Mouse (Mus musculus): ENCODE data around the gene Hacd2. TPM values are rescaled to one million over a fixed set of nuclear protein-coding genes. Genes with fewer than 3 reads are reported as not detected.

Hacd2 gene
- polyA plus RNA-seq, 1 experiment from 2014 or later: 58.1 TPM

DNA sequence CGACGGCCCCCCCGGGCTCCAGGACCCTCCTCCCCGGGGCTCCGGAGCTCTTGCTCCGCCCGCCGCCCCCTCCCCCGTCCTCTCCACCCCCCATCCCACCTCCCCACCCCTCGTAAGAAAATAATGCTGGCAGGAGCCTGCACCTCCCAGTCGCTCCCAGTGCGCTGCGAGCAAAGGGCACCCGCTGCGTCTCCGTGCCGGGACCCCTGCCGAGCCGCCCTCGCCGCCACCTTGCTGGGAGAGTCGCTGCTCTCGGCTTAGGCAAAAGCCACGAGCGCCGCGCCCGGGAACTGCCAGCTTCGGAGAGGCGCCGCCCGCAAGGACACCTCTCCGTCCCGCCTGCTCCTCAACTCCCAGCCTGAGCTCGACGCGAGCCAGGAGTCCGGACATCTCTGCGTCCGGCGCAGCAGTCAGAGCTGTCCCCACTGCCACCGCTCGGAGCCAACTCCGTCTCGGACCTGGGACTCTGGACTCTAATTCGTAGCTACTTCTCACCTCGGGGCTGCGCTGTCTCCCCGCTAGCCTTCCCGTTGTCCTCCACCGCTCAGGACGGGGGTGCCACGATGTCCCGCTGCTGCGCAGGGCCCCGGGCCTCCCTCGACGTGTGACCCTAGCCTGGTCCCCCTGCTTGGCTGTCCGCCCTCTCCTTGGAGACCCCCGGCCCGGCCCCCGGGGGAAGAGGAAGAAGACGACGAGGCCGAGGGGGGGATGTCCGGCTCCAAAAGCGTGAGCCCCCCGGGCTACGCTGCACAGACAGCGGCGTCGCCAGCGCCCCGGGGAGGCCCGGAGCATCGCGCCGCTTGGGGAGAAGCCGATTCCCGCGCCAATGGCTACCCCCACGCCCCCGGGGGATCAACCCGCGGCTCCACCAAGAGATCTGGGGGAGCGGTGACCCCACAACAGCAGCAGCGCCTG, 133.4 kb downstream of the Hacd2 start:
- peak; percentile 23; the same call in 1 of the 2 replicates for ATAC-seq (ENCODE audit: extremely low read depth, insufficient number of reproducible peaks, low FRiP score, low TSS enrichment)
- Histone ChIP-seq H3K4me1 (peaks cover 63% of the 10 kb centered on the region), H3K9ac (peak overlapping the region; percentile 93), H3K27me3 (replicated peaks) (peaks cover 89% of the 10 kb centered on the region), H3K27ac (replicated peaks) (peak overlapping the region; percentile 89), H3K4me3 (peak overlapping the region; percentile 72), H3K4me2 (peak overlapping the region; percentile 89), H3K36me3 (no peaks in the 10 kb centered on the region), H3K9me3 (no peaks in the 10 kb centered on the region)
- 1% methylated on average over 85 of the region's 87 CpGs for WGBS

DNA sequence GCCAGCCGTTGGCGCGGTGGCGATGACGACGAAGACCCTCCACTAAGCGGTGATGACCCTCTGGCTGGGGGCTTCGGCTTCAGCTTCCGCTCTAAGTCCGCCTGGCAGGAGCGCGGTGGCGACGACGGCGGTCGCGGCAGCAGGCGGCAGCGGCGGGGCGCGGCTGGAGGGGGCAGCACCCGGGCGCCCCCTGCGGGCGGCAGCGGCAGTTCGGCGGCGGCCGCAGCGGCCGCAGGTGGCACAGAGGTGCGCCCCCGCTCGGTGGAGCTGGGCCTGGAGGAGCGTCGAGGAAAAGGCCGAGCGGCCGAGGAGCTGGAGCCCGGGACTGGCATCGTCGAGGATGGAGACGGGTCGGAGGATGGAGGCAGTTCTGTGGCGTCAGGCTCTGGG, 134.1 kb downstream of the Hacd2 start:
- ATAC-seq (ENCODE audit: extremely low read depth, insufficient number of reproducible peaks, low FRiP score, low TSS enrichment): no peak
- Histone ChIP-seq H3K4me1 (peaks cover 70% of the 10 kb centered on the region), H3K9me3 (no peaks in the 10 kb centered on the region), H3K36me3 (no peaks in the 10 kb centered on the region), H3K4me3 (peak overlapping the region; percentile 72), H3K27me3 (replicated peaks) (peaks cover 83% of the 10 kb centered on the region), H3K4me2 (peak overlapping the region; percentile 89), H3K9ac (peak overlapping the region; percentile 93), H3K27ac (replicated peaks) (peak overlapping the region; percentile 89)
- 1% methylated on average over 48 of the region's 48 CpGs for WGBS

DNA sequence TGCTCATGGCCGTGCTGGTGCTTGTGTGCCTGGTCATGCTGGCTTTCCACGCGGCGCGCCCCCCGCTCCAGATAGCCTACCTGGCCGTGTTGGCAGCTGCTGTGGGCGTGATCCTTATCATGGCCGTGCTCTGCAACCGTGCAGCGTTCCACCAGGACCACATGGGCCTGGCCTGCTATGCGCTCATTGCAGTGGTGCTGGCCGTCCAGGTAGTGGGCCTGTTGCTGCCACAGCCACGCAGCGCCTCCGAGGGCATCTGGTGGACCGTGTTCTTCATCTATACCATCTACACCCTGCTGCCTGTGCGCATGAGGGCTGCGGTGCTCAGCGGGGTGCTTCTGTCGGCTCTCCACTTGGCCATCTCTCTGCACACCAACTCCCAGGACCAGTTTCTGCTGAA, 134.6 kb downstream of the Hacd2 start:
- H3K9ac ChIP-seq: peak overlapping the region; percentile 93
- peaks cover 75% of the 10 kb centered on the region for H3K4me1 ChIP-seq
- 55% methylated on average over 21 of the region's 21 CpGs for WGBS
- peak overlapping the region; percentile 89 for H3K27ac ChIP-seq (replicated peaks)
- H3K9me3 ChIP-seq: no peaks in the 10 kb centered on the region
- H3K27me3 ChIP-seq (replicated peaks): peaks cover 78% of the 10 kb centered on the region
- no peak for ATAC-seq (ENCODE audit: extremely low read depth, insufficient number of reproducible peaks, low FRiP score, low TSS enrichment)
- H3K36me3 ChIP-seq: no peaks in the 10 kb centered on the region
- peak overlapping the region; percentile 72 for H3K4me3 ChIP-seq
- peak overlapping the region; percentile 89 for H3K4me2 ChIP-seq

Other genes with a start within 250 kb of the Hacd2 start
- gene Adcy5, start 132.4 kb downstream of the Hacd2 start, polyA plus RNA-seq (2015; fragmentation: Nextera tagmentation; extraction: Ambion mirVana): 5.4 and 6.1 TPM in 2 replicates